Mouse (Mus musculus): ENCODE results near the gene Mfap1a. TPM values are rescaled to one million over a fixed set of nuclear protein-coding genes. Genes with fewer than 3 reads are reported as not detected.
A peak's percentile ranks its signal among the peaks of the same experiment; 100 is the strongest.

Gene Mfap1a
- polyA plus RNA-seq, 1 experiment from 2014 or later = 29.7 TPM

GRCm38 (mm10) chr2:121448136-121448535 lies 58.3 kb downstream of the Mfap1a start:
- H3K4me2 ChIP-seq (ENCODE audit: low read length) = peak overlapping the region; percentile 84
- 14% methylated on average over 9 of the region's 9 CpGs for WGBS
- H3K27me3 ChIP-seq (ENCODE audit: control insufficient read depth, insufficient read depth, low read depth, low read length) = no peaks in the 10 kb centered on the region
- no peaks in the 10 kb centered on the region for H3K9me3 ChIP-seq (replicated peaks; ENCODE audit: control insufficient read depth, low read length, poor library complexity, severe bottlenecking)
- no peaks in the 10 kb centered on the region for H3K36me3 ChIP-seq (ENCODE audit: control insufficient read depth, insufficient read depth, low read length)
- peak overlapping the region; percentile 95 for H3K4me3 ChIP-seq (ENCODE audit: low read depth, low read length)
- H3K4me1 ChIP-seq (ENCODE audit: control insufficient read depth, insufficient read depth, low read length) = peaks cover 22% of the 10 kb centered on the region
- peak overlapping the region; percentile 75 for H3K27ac ChIP-seq (ENCODE audit: low read length)
- H3K9ac ChIP-seq (ENCODE audit: low read depth, low read length) = peak overlapping the region; percentile 48; the same call in 1 of the 2 replicates
- ATAC-seq = no peak

GRCm38 (mm10) chr2:121447006-121447405 lies 59.5 kb downstream of the Mfap1a start:
- H3K36me3 ChIP-seq (ENCODE audit: control insufficient read depth, insufficient read depth, low read length) = no peaks in the 10 kb centered on the region
- peaks cover 28% of the 10 kb centered on the region for H3K4me1 ChIP-seq (ENCODE audit: control insufficient read depth, insufficient read depth, low read length)
- no peak overlapping the region for H3K27ac ChIP-seq (ENCODE audit: low read length)
- 93% methylated on average over 3 of the region's 3 CpGs for WGBS
- H3K4me2 ChIP-seq (ENCODE audit: low read length) = no peak overlapping the region
- ATAC-seq = no peak
- H3K27me3 ChIP-seq (ENCODE audit: control insufficient read depth, insufficient read depth, low read depth, low read length) = peaks cover 4% of the 10 kb centered on the region; the same call in 1 of the 2 replicates
- H3K9ac ChIP-seq (ENCODE audit: low read depth, low read length) = no peak overlapping the region
- H3K4me3 ChIP-seq (ENCODE audit: low read depth, low read length) = no peak overlapping the region
- H3K9me3 ChIP-seq (replicated peaks; ENCODE audit: control insufficient read depth, low read length, poor library complexity, severe bottlenecking) = no peaks in the 10 kb centered on the region

DNA sequence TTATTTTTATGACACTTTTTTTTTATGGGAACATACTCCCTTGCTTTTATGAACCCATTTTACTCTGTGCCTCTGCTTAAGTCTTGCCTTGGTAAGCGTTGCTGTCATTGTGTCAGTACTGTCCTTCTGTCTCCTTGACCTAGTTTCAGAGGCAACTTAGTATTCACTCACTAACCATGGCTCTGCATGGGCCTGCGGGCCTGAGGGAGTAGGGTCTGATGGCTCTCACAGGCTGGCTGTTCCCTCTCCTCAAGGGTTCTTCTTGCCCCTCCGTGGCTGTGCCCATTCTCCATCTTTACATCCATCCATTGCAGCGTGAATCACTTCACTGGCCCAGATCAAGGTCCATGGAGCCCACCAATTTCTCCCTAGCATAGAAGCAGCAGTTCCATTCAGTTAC lies 60.0 kb downstream of the Mfap1a start:
- H3K9ac ChIP-seq (ENCODE audit: low read depth, low read length) = no peak overlapping the region
- no peak overlapping the region for H3K27ac ChIP-seq (ENCODE audit: low read length)
- 76% methylated on average over 4 of the region's 4 CpGs for WGBS
- H3K36me3 ChIP-seq (ENCODE audit: control insufficient read depth, insufficient read depth, low read length) = no peaks in the 10 kb centered on the region
- peaks cover 7% of the 10 kb centered on the region; the same call in 1 of the 2 replicates for H3K27me3 ChIP-seq (ENCODE audit: control insufficient read depth, insufficient read depth, low read depth, low read length)
- no peak overlapping the region for H3K4me2 ChIP-seq (ENCODE audit: low read length)
- H3K9me3 ChIP-seq (replicated peaks; ENCODE audit: control insufficient read depth, low read length, poor library complexity, severe bottlenecking) = no peaks in the 10 kb centered on the region
- ATAC-seq = no peak
- H3K4me3 ChIP-seq (ENCODE audit: low read depth, low read length) = no peak overlapping the region
- H3K4me1 ChIP-seq (ENCODE audit: control insufficient read depth, insufficient read depth, low read length) = peaks cover 28% of the 10 kb centered on the region

GRCm38 (mm10) chr2:121445117-121445516 lies 61.3 kb downstream of the Mfap1a start:
- no peak overlapping the region for H3K4me2 ChIP-seq (ENCODE audit: low read length)
- H3K9ac ChIP-seq (ENCODE audit: low read depth, low read length) = no peak overlapping the region
- H3K9me3 ChIP-seq (replicated peaks; ENCODE audit: control insufficient read depth, low read length, poor library complexity, severe bottlenecking) = no peaks in the 10 kb centered on the region
- H3K4me1 ChIP-seq (ENCODE audit: control insufficient read depth, insufficient read depth, low read length) = peaks cover 17% of the 10 kb centered on the region
- no peak overlapping the region for H3K4me3 ChIP-seq (ENCODE audit: low read depth, low read length)
- H3K27ac ChIP-seq (ENCODE audit: low read length) = no peak overlapping the region
- H3K36me3 ChIP-seq (ENCODE audit: control insufficient read depth, insufficient read depth, low read length) = no peaks in the 10 kb centered on the region
- H3K27me3 ChIP-seq (ENCODE audit: control insufficient read depth, insufficient read depth, low read depth, low read length) = peaks cover 15% of the 10 kb centered on the region
- no peak for ATAC-seq
- WGBS = 95% methylated on average over 3 of the region's 3 CpGs

DNA sequence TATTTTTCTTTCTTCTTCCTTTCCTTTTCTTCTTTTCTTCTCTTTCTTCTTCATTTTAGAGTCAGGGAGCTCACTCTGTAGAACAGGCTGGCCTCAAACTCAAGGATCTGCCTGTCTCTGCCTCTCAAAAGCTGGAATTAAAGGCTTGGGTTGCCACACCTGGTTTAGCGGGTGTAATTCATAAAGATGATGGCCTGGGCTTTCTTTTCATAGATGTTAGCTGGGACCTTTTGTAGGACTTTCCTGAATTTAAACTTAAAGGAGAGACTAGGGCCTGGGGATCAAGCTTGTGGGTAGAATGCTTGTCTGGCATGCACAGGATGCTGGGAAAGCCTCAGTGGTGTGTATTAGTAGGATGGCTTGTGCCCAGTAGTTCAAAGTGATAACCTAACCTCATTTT lies 62.3 kb downstream of the Mfap1a start, which contains the start of gene Ell3:
TSS of gene Ell3 (minus strand) at position 101 of the 400 bp plus-strand sequence.
- no peak for ATAC-seq
- 81% methylated on average over 1 of the region's 1 CpGs for WGBS

GRCm38 (mm10) chr2:121443068-121443349 lies 63.5 kb downstream of the Mfap1a start:
- WGBS = 19% methylated on average over 8 of the region's 8 CpGs

More for the DNA sequence above, 62.3 kb downstream of the Mfap1a start, which contains the start of gene Ell3:
- H3K9me3 ChIP-seq (replicated peaks; ENCODE audit: control insufficient read depth, low read length, poor library complexity, severe bottlenecking) = no peaks in the 10 kb centered on the region
- no peak within 1 kb of the TSS for H3K9ac ChIP-seq (ENCODE audit: low read depth, low read length)
- H3K27ac ChIP-seq (ENCODE audit: low read length) = no peak within 1 kb of the TSS
- no peak within 1 kb of the TSS for H3K4me2 ChIP-seq (ENCODE audit: low read length)
- H3K36me3 ChIP-seq (ENCODE audit: control insufficient read depth, insufficient read depth, low read length) = peaks cover 5% of the 10 kb centered on the region
- no peak within 1 kb of the TSS for H3K4me3 ChIP-seq (ENCODE audit: low read depth, low read length)
- H3K27me3 ChIP-seq (ENCODE audit: control insufficient read depth, insufficient read depth, low read depth, low read length) = peaks cover 15% of the 10 kb centered on the region
- peaks cover 16% of the 10 kb centered on the region for H3K4me1 ChIP-seq (ENCODE audit: control insufficient read depth, insufficient read depth, low read length)

DNA sequence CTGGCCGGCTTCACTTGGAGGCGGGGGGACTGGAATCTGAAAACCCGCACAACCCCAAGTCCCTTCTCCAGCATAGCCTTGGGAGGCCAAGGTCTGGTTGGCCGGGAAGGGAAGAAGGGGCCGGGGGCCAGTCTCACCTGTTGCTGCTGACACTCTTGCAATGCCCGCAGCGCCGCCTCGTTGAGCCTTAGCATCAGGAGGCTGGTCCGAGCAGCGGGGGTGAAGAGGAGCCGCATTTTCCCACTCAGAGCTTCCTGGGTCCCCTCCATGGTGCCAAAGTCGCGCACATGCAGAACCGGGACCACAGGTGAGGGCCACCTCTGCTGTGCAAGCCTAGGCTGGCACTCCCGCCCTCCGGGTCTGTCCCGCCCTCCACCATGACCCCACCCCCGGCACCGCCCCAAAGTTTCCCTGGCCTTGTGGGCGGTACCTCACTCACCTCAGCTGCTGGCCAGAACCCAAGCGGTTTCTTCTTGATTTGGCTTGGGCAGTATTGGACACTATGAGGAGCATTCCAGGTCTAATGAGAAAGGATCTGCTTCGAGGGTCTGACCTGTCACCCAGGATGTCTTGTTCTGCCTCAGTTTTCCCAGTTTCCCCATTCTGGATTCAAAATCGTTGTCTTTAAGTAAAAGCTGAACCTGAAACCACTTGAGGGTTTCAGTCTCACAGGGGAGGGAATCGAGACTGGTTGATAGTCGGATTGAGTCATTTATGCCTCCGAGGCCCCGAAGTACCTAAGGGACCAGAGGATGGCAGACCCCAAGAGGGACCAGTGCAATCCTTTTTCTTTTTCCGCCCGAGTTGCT lies 64.0 kb downstream of the Mfap1a start:
- H3K9me3 ChIP-seq (replicated peaks; ENCODE audit: control insufficient read depth, low read length, poor library complexity, severe bottlenecking) = no peaks in the 10 kb centered on the region
- peak overlapping the region; percentile 52 for H3K4me2 ChIP-seq (ENCODE audit: low read length)
- H3K27me3 ChIP-seq (ENCODE audit: control insufficient read depth, insufficient read depth, low read depth, low read length) = peaks cover 15% of the 10 kb centered on the region
- no peak overlapping the region for H3K27ac ChIP-seq (ENCODE audit: low read length)
- peak overlapping the region; percentile 31; the same call in 1 of the 2 replicates for H3K9ac ChIP-seq (ENCODE audit: low read depth, low read length)
- WGBS = 1% methylated on average over 28 of the region's 30 CpGs
- no peak for ATAC-seq
- H3K4me3 ChIP-seq (ENCODE audit: low read depth, low read length) = peak overlapping the region; percentile 22
- H3K36me3 ChIP-seq (ENCODE audit: control insufficient read depth, insufficient read depth, low read length) = peaks cover 16% of the 10 kb centered on the region
- peaks cover 7% of the 10 kb centered on the region; the same call in 1 of the 2 replicates for H3K4me1 ChIP-seq (ENCODE audit: control insufficient read depth, insufficient read depth, low read length)

More at GRCm38 (mm10) chr2:121443068-121443349, 63.5 kb downstream of the Mfap1a start:
- Histone ChIP-seq H3K9me3 (replicated peaks; ENCODE audit: control insufficient read depth, low read length, poor library complexity, severe bottlenecking) (no peaks in the 10 kb centered on the region), H3K4me2 (ENCODE audit: low read length) (peak overlapping the region; percentile 52; the same call in 1 of the 2 replicates), H3K9ac (ENCODE audit: low read depth, low read length) (no peak overlapping the region), H3K27me3 (ENCODE audit: control insufficient read depth, insufficient read depth, low read depth, low read length) (peaks cover 15% of the 10 kb centered on the region), H3K4me3 (ENCODE audit: low read depth, low read length) (no peak overlapping the region), H3K4me1 (ENCODE audit: control insufficient read depth, insufficient read depth, low read length) (peaks cover 9% of the 10 kb centered on the region; the same call in 1 of the 2 replicates), H3K27ac (ENCODE audit: low read length) (no peak overlapping the region), H3K36me3 (ENCODE audit: control insufficient read depth, insufficient read depth, low read length) (peaks cover 13% of the 10 kb centered on the region)
- ATAC-seq = no peak

Small RNA genes within 50 kb of the gene (microRNA-seq; reads per million reads assigned to microRNA genes)
- gene Gm22953 = not detected

Other genes starting within 250 kb of the Mfap1a start
- gene Trp53bp1, start 235.3 kb downstream of the Mfap1a start, polyA plus RNA-seq (2015; fragmentation: Nextera tagmentation; extraction: Ambion mirVana) = 170 and 193 TPM in 2 replicates
- gene Map1a, start 217.1 kb downstream of the Mfap1a start, polyA plus RNA-seq (2015; fragmentation: Nextera tagmentation; extraction: Ambion mirVana) = 17.0 and 20.1 TPM in 2 replicates
- gene Ppip5k1, start 151.3 kb downstream of the Mfap1a start, polyA plus RNA-seq (2015; fragmentation: Nextera tagmentation; extraction: Ambion mirVana) = 23.3 and 24.5 TPM in 2 replicates
- gene Ckmt1, start 149.0 kb downstream of the Mfap1a start, polyA plus RNA-seq (2015; fragmentation: Nextera tagmentation; extraction: Ambion mirVana) = 79.9 and 108 TPM in 2 replicates
- gene Strc, start 119.5 kb downstream of the Mfap1a start, polyA plus RNA-seq (2015; fragmentation: Nextera tagmentation; extraction: Ambion mirVana) = 0.03 and 0.04 TPM in 2 replicates
- gene Pdia3, start 92.9 kb downstream of the Mfap1a start, polyA plus RNA-seq (2015; fragmentation: Nextera tagmentation; extraction: Ambion mirVana) = 377 and 397 TPM in 2 replicates
- 4.1 and 6.0 TPM in 2 replicates for gene Catsper2, start 92.9 kb downstream of the Mfap1a start, polyA plus RNA-seq (2015; fragmentation: Nextera tagmentation; extraction: Ambion mirVana)
- gene Ell3, start 62.4 kb downstream of the Mfap1a start, polyA plus RNA-seq (2015; fragmentation: Nextera tagmentation; extraction: Ambion mirVana) = 2.9 and 3.5 TPM in 2 replicates
- 247 and 265 TPM in 2 replicates for gene Serf2, start 57.5 kb downstream of the Mfap1a start, polyA plus RNA-seq (2015; fragmentation: Nextera tagmentation; extraction: Ambion mirVana)
- gene Hypk, start 53.4 kb downstream of the Mfap1a start, polyA plus RNA-seq (2015; fragmentation: Nextera tagmentation; extraction: Ambion mirVana) = 103 and 110 TPM in 2 replicates
- 1.6 and 1.7 TPM in 2 replicates for gene Serinc4, start 49.9 kb downstream of the Mfap1a start, polyA plus RNA-seq (2015; fragmentation: Nextera tagmentation; extraction: Ambion mirVana)
- gene Mfap1b, start 32.6 kb downstream of the Mfap1a start, polyA plus RNA-seq (2015; fragmentation: Nextera tagmentation; extraction: Ambion mirVana) = 75.4 and 80.1 TPM in 2 replicates
- gene Wdr76, start 58 bp upstream of the Mfap1a start, polyA plus RNA-seq (2015; fragmentation: Nextera tagmentation; extraction: Ambion mirVana) = 3.2 and 4.1 TPM in 2 replicates